Comparison of ENCODE assay signal across 16 mouse cellular contexts in the genomic region with DNA sequence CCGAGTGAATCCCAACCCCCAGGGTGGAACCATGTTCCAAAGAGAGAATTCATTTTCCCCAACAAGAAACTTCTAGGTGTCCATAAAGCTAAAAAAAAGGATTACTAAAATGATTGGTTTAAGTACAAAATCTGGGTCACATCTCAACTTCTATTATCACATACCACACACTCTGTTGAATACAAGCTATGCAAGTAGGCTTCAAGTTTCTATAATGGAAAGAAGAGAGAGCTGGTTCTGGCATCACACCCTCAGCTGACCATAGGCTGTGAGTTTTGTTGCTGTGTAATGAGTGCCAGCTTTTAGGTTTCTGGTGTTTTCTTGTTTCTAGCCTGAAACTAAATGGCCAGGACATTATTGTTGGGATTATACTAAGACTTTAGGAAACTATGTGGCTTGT.
"Had no signal": no experiment of that assay in that cellular context is flagged by ENCODE, and none has a peak within 500 bp of the region (broad histone marks: within the 10 kb centered on the region; RNA-seq: fewer than 3 reads in every experiment).

No protein-coding gene starts in this region.

- H3K27ac ChIP-seq: neural tube, embryonic 13.5 days; neural tube, embryonic 15.5 days; stomach, embryonic 15.5 days; stomach, postnatal 0 days had no signal

- H3K4me3 ChIP-seq: neural tube, embryonic 13.5 days; neural tube, embryonic 15.5 days; stomach, embryonic 15.5 days had no signal

- DNase-seq: retina, postnatal 1 day; right cerebral cortex, adult 18-20 months; right cerebral cortex, postnatal 14 days; right cerebral cortex, postnatal 25 days; right cerebral cortex, postnatal 4 days; spleen, adult 18-20 months; thymus, adult 18-20 months; thymus, adult 2 months; thymus, postnatal 14 days; thymus, postnatal 25 days; thymus, postnatal 36 days; thymus, postnatal 4 days had no signal
